Mouse (Mus musculus) heart, embryonic 13.5 days (tissue): ENCODE data around the gene Ccdc8. TPM values are rescaled to one million over a fixed set of nuclear protein-coding genes. Genes with fewer than 3 reads are reported as not detected.

Experiments used
- ATAC-seq: fragments of 200-750 bp; cut with Nextera tagmentation; 2 replicates; pipeline ENCODE4 v1.8.0; 2017; ENCODE audit warnings: moderate TSS enrichment; ENCODE audit not compliant: insufficient number of reproducible peaks, low FRiP score, low TSS enrichment; ENCODE audit errors: extremely low read depth
- H3K27ac ChIP-seq: fragments of 300-500 bp; sonication (generic); replicated peaks from 2 replicates; pipeline ENCODE4 v1.5.1; 2015; ENCODE audit warnings: moderate library complexity, mild to moderate bottlenecking, inconsistent platforms
- H3K27me3 ChIP-seq: fragments of 300-500 bp; sonication (generic); replicated peaks from 2 replicates; pipeline ENCODE4 v1.6.1; 2015; ENCODE audit warnings: mild to moderate bottlenecking, inconsistent platforms
- H3K36me3 ChIP-seq: fragments of 300-500 bp; sonication (generic); 2 replicates; pipeline ENCODE4 v1.6.1; 2015; ENCODE audit warnings: mild to moderate bottlenecking, inconsistent platforms
- H3K4me1 ChIP-seq: fragments of 300-500 bp; sonication (generic); 2 replicates; pipeline ENCODE4 v1.6.1; 2015; ENCODE audit warnings: inconsistent platforms
- H3K4me2 ChIP-seq: fragments of 300-500 bp; sonication (generic); 2 replicates; pipeline ENCODE4 v1.6.1; 2015; ENCODE audit warnings: inconsistent platforms, mild to moderate bottlenecking, moderate library complexity
- H3K4me3 ChIP-seq: fragments of 300-500 bp; sonication (generic); 2 replicates; pipeline ENCODE4 v1.5.1; 2015; ENCODE audit warnings: moderate library complexity, mild to moderate bottlenecking, inconsistent platforms
- H3K9ac ChIP-seq: fragments of 300-500 bp; sonication (generic); 2 replicates; pipeline ENCODE4 v1.6.1; 2015; ENCODE audit warnings: inconsistent platforms, mild to moderate bottlenecking, moderate library complexity
- H3K9me3 ChIP-seq: fragments of 300-500 bp; sonication (generic); 2 replicates; pipeline ENCODE4 v1.6.1; 2016; ENCODE audit warnings: inconsistent platforms
- WGBS: fragments of 180-500 bp; shearing (Covaris S2); methylation state at CpG from one replicate; pipeline ENCODE4 v1.1.7; 2015; ENCODE audit warnings: mixed read lengths; 5-methylcytosine and 5-hydroxymethylcytosine counted together
- polyA plus RNA-seq: library from polyadenylated mRNA; unstranded; fragments of >200 nt; fragmentation: Nextera tagmentation; extraction: Ambion mirVana; gene quantifications from 2 replicates; pipeline ENCODE4 v1.2.1, GENCODE M21; 2015

Ccdc8 gene
- polyA plus RNA-seq, 1 experiment from 2014 or later, result 25.5 TPM

GRCm38 (mm10) chr7:16999233-16999632 lies 6.7 kb downstream of the Ccdc8 start:
- Histone ChIP-seq H3K9me3 (no peaks in the 10 kb centered on the region), H3K27ac (peak overlapping the region; percentile 33), H3K4me3 (no peak overlapping the region), H3K4me1 (peaks cover 56% of the 10 kb centered on the region), H3K36me3 (peaks cover 82% of the 10 kb centered on the region), H3K4me2 (no peak overlapping the region), H3K27me3 (no peaks in the 10 kb centered on the region), H3K9ac (no peak overlapping the region)
- 0 out of 2 replicates have a peak, but pooled peaks have one; percentile 6 for ATAC-seq
- 35% methylated on average over 4 of the region's 4 CpGs for WGBS

- Histone ChIP-seq H3K27me3 (no peaks in the 10 kb centered on the region), H3K4me3 (no peak overlapping the region), H3K9me3 (no peaks in the 10 kb centered on the region), H3K4me1 (peaks cover 54% of the 10 kb centered on the region), H3K9ac (no peak overlapping the region), H3K27ac (peak overlapping the region; percentile 33), H3K36me3 (peaks cover 86% of the 10 kb centered on the region), H3K4me2 (no peak overlapping the region)
- 30% methylated on average over 4 of the region's 4 CpGs for WGBS
- 0 out of 2 replicates have a peak, but pooled peaks have one; percentile 5 for ATAC-seq
Measured at GRCm38 (mm10) chr7:16999650-17000049, 7.1 kb downstream of the Ccdc8 start.

GRCm38 (mm10) chr7:17002375-17003195 lies 10.1 kb downstream of the Ccdc8 start:
- no peak for ATAC-seq
- H3K9ac ChIP-seq, result no peak overlapping the region

GRCm38 (mm10) chr7:17003230-17003960 lies 10.9 kb downstream of the Ccdc8 start:
- H3K9me3 ChIP-seq, result no peaks in the 10 kb centered on the region
- no peak overlapping the region for H3K4me3 ChIP-seq
- H3K4me1 ChIP-seq, result peaks cover 17% of the 10 kb centered on the region
- no peak for ATAC-seq
- H3K27ac ChIP-seq, result no peak overlapping the region
- WGBS, result 79% methylated on average over 7 of the region's 7 CpGs
- peaks cover 92% of the 10 kb centered on the region for H3K36me3 ChIP-seq
- no peak overlapping the region for H3K4me2 ChIP-seq
- H3K9ac ChIP-seq, result 0 out of 2 replicates have a peak overlapping the region, but pooled peaks have one; percentile 1
- no peaks in the 10 kb centered on the region for H3K27me3 ChIP-seq

More at GRCm38 (mm10) chr7:17002375-17003195, 10.1 kb downstream of the Ccdc8 start:
- Histone ChIP-seq H3K36me3 (peaks cover 92% of the 10 kb centered on the region), H3K4me2 (no peak overlapping the region), H3K27me3 (no peaks in the 10 kb centered on the region), H3K4me3 (no peak overlapping the region), H3K27ac (no peak overlapping the region; the same call in 1 of the 2 replicates), H3K9me3 (no peaks in the 10 kb centered on the region), H3K4me1 (peaks cover 25% of the 10 kb centered on the region)
- WGBS, result 15% methylated on average over 7 of the region's 7 CpGs

- no peak overlapping the region for H3K9ac ChIP-seq
- H3K4me3 ChIP-seq, result no peak overlapping the region
- no peak for ATAC-seq
- WGBS, result 81% methylated on average over 7 of the region's 7 CpGs
- peaks cover 94% of the 10 kb centered on the region for H3K36me3 ChIP-seq
- H3K9me3 ChIP-seq, result no peaks in the 10 kb centered on the region
- H3K4me1 ChIP-seq, result 0 out of 2 replicates have a peak, but pooled peaks cover 5% of the 10 kb centered on the region
- H3K27me3 ChIP-seq, result no peaks in the 10 kb centered on the region
- no peak overlapping the region for H3K27ac ChIP-seq
- no peak overlapping the region for H3K4me2 ChIP-seq
Measured at GRCm38 (mm10) chr7:17004716-17005115, 12.2 kb downstream of the Ccdc8 start.

- no peak for ATAC-seq
- WGBS, result 72% methylated on average over 4 of the region's 4 CpGs
Measured at GRCm38 (mm10) chr7:17007300-17007699, 14.8 kb downstream of the Ccdc8 start.

GRCm38 (mm10) chr7:17009326-17010009 lies 17.0 kb downstream of the Ccdc8 start:
- no peak for ATAC-seq
- H3K4me2 ChIP-seq, result no peak overlapping the region
- H3K9me3 ChIP-seq, result no peaks in the 10 kb centered on the region
- 91% methylated on average over 16 of the region's 16 CpGs for WGBS
- no peak overlapping the region for H3K27ac ChIP-seq
- peaks cover 100% of the 10 kb centered on the region for H3K36me3 ChIP-seq
- H3K27me3 ChIP-seq, result no peaks in the 10 kb centered on the region
- H3K4me3 ChIP-seq, result no peak overlapping the region
- no peaks in the 10 kb centered on the region for H3K4me1 ChIP-seq
- no peak overlapping the region for H3K9ac ChIP-seq

More at GRCm38 (mm10) chr7:17007300-17007699, 14.8 kb downstream of the Ccdc8 start:
- no peak overlapping the region for H3K27ac ChIP-seq
- no peak overlapping the region for H3K4me2 ChIP-seq
- H3K27me3 ChIP-seq, result no peaks in the 10 kb centered on the region
- no peaks in the 10 kb centered on the region for H3K9me3 ChIP-seq
- H3K9ac ChIP-seq, result no peak overlapping the region
- H3K36me3 ChIP-seq, result peaks cover 97% of the 10 kb centered on the region
- no peak overlapping the region for H3K4me3 ChIP-seq
- 0 out of 2 replicates have a peak, but pooled peaks cover 5% of the 10 kb centered on the region for H3K4me1 ChIP-seq

GRCm38 (mm10) chr7:17010010-17010347 lies 17.5 kb downstream of the Ccdc8 start:
- no peak for ATAC-seq
- Histone ChIP-seq H3K36me3 (peaks cover 100% of the 10 kb centered on the region), H3K4me2 (no peak overlapping the region), H3K9me3 (no peaks in the 10 kb centered on the region), H3K27me3 (no peaks in the 10 kb centered on the region), H3K4me3 (no peak overlapping the region), H3K27ac (no peak overlapping the region), H3K4me1 (no peaks in the 10 kb centered on the region), H3K9ac (no peak overlapping the region)
- WGBS, result 80% methylated on average over 5 of the region's 5 CpGs

GRCm38 (mm10) chr7:17011909-17012590 lies 19.5 kb downstream of the Ccdc8 start:
- no peak overlapping the region for H3K27ac ChIP-seq
- no peak overlapping the region for H3K4me2 ChIP-seq
- ATAC-seq, result no peak
- H3K9ac ChIP-seq, result no peak overlapping the region
- WGBS, result 87% methylated on average over 7 of the region's 7 CpGs
- no peaks in the 10 kb centered on the region for H3K27me3 ChIP-seq
- peaks cover 100% of the 10 kb centered on the region for H3K36me3 ChIP-seq
- H3K9me3 ChIP-seq, result no peaks in the 10 kb centered on the region
- H3K4me1 ChIP-seq, result peaks cover 14% of the 10 kb centered on the region
- no peak overlapping the region for H3K4me3 ChIP-seq

GRCm38 (mm10) chr7:17015381-17015780 lies 22.9 kb downstream of the Ccdc8 start:
- Histone ChIP-seq H3K27me3 (no peaks in the 10 kb centered on the region), H3K4me1 (peaks cover 32% of the 10 kb centered on the region), H3K36me3 (peaks cover 91% of the 10 kb centered on the region), H3K4me2 (no peak overlapping the region), H3K9me3 (no peaks in the 10 kb centered on the region), H3K27ac (no peak overlapping the region), H3K4me3 (no peak overlapping the region), H3K9ac (no peak overlapping the region)
- ATAC-seq, result no peak
- WGBS, result 82% methylated on average over 6 of the region's 6 CpGs
